Mouse (Mus musculus) liver, adult 2 months (tissue): Measurements from ENCODE around the gene Hcn3.
A peak's percentile ranks its signal among the peaks of the same experiment; 100 is the strongest.

Experiments used
- CTCF ChIP-seq: fragments of 200-500 bp; IDR thresholded peaks from 2 replicates; pipeline ENCODE4 v1.5.1; 2011; ENCODE audit warnings: low read depth, low read length, control low read depth
- POLR2A ChIP-seq: fragments of 200-500 bp; IDR thresholded peaks from 2 replicates; pipeline ENCODE4 v1.6.1; 2011; ENCODE audit warnings: low read length, control low read depth; ENCODE audit not compliant: insufficient read depth; ENCODE audit errors: extremely low read depth

DNA sequence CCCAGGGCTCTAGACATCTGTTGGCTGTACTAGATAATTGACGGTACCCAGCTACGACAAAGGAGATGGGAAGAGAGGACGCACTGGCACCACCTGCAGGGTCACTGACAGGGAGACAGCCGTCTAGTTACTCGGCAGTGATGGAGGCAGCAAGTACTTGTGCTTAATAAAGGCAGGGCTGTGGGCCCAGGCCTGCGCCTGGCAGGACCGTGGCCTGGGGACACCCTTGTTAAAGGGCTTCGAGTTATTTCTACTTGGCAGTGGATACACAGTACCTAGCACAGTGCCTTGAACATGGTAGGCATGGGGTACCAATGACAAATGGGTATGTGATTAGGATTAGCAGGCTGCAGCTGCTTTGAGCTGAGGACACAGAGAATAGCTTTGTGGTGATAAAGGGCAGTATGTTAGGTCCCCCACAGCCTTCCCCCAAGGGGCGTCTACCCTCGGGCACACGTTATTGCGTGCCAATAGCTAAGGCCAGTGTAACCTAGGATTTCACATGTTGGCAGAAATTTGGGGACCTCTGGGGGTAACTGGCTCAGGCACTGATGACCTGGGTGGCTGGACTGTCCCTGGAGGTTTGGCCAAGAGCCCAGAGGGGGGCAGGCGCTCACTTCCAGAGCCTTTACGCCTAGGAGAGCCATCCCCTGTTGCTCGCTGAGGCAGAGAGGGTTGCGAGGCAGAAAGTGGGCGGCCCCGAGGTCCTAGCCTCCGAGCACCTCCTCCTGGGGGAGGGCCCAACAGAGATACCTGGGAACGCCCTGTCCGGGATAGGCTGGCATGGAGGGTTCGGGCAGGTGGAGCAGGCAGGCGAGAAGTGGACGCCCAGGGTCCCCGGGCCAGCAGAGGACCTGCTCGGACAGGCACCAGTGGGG is 12.7 kb downstream of the Hcn3 start:
- TF ChIP-seq CTCF (peak; percentile 41), POLR2A (no peak)
